Mouse (Mus musculus): ENCODE data around the gene Cenpf. TPM values are rescaled to one million over a fixed set of nuclear protein-coding genes. Genes with fewer than 3 reads are reported as not detected.
A peak's percentile ranks its signal among the peaks of the same experiment; 100 is the strongest.

Cenpf gene
- total RNA-seq, 2 experiments from 2014 or later: 3.5 to 4.0 TPM

GRCm38 (mm10) chr1:189645371-189645770 is 42.5 kb downstream of the Cenpf start:
- no peak for DNase-seq
- intact Hi-C loops (cut with DNase I; ENCODE audit: low total_unique reads): no loop called here

DNA sequence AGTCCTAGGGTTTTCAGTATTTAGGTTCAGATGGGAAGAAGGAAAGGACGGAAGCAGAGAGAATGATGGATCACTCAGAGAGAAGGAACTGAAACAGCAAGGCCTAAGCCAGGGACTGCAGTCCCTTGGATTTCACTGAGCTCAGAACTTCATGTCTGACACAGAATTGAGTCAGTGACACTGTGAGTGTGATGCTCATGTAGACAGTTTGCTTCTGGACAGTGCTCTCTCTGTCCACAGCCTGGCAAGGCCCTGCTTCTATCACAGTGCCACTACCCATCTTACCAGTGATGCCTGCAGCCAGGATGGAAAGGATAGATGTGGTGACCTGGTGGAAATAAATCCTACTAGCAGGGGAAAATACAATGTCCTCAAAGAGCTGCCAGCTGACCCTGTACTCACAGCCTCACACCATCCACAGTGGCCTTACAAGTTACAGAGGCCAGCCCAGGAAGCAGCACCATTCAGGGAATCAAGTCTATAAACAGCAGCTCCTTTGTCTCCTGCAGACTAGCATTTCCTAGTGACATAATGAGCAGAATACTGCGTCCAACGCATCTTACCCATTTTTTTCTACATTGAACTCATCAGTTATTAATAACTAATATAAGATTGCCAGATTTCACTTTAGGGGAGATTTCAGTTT is 43.1 kb downstream of the Cenpf start:
- no peak for DNase-seq
- intact Hi-C loops (cut with DNase I; ENCODE audit: low total_unique reads): no loop called here

GRCm38 (mm10) chr1:189639581-189639980 is 48.3 kb downstream of the Cenpf start:
- no peak for DNase-seq
- intact Hi-C loops (cut with DNase I; ENCODE audit: low total_unique reads): no loop called here

DNA sequence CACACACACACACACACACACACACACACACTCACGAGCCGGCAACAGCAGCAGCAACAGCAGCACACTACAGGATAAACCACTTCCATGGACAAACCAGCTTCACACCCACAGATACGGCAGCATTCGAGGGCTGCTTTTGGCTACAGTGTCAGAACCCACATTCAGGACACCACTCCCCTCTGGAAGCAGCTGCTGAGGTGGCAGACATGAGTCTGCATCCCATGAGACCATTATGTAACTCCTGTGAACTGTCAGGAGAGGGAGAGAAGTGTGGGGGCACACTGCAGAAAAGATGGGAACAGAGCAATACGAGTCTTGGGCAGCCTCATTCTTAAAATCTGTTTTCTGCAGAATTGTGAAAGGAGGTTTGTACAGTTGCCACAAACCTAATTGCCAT is 54.1 kb downstream of the Cenpf start:
- intact Hi-C loops (cut with DNase I; ENCODE audit: low total_unique reads): no loop called here
- DNase-seq: no peak

DNA sequence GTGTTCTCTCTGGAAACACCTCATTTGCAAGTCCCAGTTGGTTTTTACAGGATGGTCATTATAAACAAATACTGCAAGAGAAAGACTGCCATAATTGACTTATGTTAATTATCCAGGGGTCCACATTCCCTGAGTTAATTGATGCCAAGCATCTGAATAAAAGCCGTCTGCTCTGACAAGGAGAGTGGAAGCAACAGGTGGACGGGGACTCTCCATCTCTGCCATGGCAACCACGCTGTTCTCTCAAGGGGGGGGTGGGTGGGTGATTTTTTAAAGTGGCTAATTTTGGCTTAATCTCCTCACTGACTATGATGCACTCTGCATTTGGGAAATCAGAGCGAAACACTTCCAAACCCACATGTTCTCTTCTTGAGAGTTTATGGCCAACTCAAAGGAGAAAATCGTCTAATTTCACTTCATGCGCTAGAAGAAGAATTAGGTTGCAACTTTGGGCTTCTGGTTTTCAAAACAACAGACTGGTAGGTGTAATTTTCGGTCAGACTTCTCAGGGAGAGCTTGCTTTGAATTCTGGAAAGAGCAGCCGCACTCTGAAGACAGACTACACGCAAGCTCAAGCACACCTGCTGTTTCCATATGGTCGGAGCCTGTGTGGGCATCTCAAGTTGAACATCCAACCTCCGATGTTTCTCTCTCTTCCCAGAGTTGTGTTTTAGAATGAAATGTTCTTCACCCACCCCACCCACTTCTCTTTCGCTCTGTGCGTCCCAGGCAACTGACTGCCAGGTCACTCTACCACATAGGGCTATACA is 55.8 kb downstream of the Cenpf start:
- intact Hi-C loops (cut with DNase I; ENCODE audit: low total_unique reads): no loop called here
- DNase-seq: no peak

- intact Hi-C loops (cut with DNase I; ENCODE audit: low total_unique reads): no loop called here
Observed at GRCm38 (mm10) chr1:189630026-189630425, 57.9 kb downstream of the Cenpf start.

DNA sequence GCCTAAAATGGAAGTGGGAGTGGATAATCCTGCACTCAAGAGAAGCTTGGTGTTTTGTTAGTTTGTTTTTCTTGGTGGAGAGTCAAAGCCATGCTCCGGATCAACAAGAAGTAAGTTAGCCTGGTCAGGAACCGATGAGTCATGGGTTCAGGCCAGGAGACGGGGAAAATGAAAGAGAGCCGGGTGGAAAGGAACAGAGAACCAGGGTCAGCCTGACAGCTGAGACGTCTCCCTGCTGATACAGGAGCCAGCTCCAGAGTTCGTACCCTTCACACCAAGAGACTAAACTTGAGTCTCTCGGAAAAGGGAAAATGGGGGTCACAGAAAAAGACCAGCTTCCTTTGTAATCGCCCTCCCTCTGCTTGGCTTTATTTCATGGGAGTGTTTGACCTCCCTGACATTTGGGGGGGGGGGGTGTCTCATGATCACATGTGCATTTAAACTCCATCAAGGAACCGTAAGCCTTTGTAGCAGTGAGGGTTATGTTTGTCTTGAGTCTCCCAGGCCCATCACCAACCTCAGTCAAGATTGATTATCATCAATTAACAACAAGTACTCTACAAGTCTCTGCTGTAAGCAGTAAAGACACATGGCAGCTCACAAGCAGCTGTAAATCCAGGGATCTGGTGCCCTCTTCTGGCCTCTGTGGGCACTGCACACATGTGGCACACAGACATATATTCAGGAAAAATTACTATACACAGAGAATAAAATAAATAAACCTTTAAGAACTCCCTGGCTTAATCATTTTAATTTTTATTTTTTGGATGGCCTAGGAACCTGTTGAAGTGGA is 59.7 kb downstream of the Cenpf start:
- DNase-seq: peak; percentile 43

More at GRCm38 (mm10) chr1:189630026-189630425, 57.9 kb downstream of the Cenpf start:
- DNase-seq: no peak

GRCm38 (mm10) chr1:189624756-189625155 is 63.1 kb downstream of the Cenpf start:
- intact Hi-C loops (cut with DNase I; ENCODE audit: low total_unique reads): no loop called here
- DNase-seq: no peak

More for the DNA sequence above, 59.7 kb downstream of the Cenpf start:
- intact Hi-C loops (cut with DNase I; ENCODE audit: low total_unique reads): no loop called here

- intact Hi-C loops (cut with DNase I; ENCODE audit: low total_unique reads): no loop called here
- DNase-seq: no peak
Observed at GRCm38 (mm10) chr1:189618970-189619740, 68.7 kb downstream of the Cenpf start.

GRCm38 (mm10) chr1:189617381-189617780 is 70.5 kb downstream of the Cenpf start:
- intact Hi-C loops (cut with DNase I; ENCODE audit: low total_unique reads): no loop called here
- DNase-seq: no peak

GRCm38 (mm10) chr1:189615246-189615645 is 72.6 kb downstream of the Cenpf start:
- intact Hi-C loops (cut with DNase I; ENCODE audit: low total_unique reads): no loop called here
- DNase-seq: no peak

GRCm38 (mm10) chr1:189613076-189613475 is 74.8 kb downstream of the Cenpf start:
- no peak for DNase-seq

GRCm38 (mm10) chr1:189611775-189612174 is 76.1 kb downstream of the Cenpf start:
- no peak for DNase-seq
- intact Hi-C loops (cut with DNase I; ENCODE audit: low total_unique reads): no loop called here

More at GRCm38 (mm10) chr1:189613076-189613475, 74.8 kb downstream of the Cenpf start:
- intact Hi-C loops (cut with DNase I; ENCODE audit: low total_unique reads): no loop called here

GRCm38 (mm10) chr1:189608640-189609039 is 79.2 kb downstream of the Cenpf start:
- DNase-seq: no peak
- intact Hi-C loops (cut with DNase I; ENCODE audit: low total_unique reads): no loop called here

- DNase-seq: no peak
- intact Hi-C loops (cut with DNase I; ENCODE audit: low total_unique reads): no loop called here
Observed at GRCm38 (mm10) chr1:189608039-189608438, 79.8 kb downstream of the Cenpf start.

GRCm38 (mm10) chr1:189605598-189606126 is 82.2 kb downstream of the Cenpf start:
- DNase-seq: no peak
- intact Hi-C loops (cut with DNase I; ENCODE audit: low total_unique reads): no loop called here

DNA sequence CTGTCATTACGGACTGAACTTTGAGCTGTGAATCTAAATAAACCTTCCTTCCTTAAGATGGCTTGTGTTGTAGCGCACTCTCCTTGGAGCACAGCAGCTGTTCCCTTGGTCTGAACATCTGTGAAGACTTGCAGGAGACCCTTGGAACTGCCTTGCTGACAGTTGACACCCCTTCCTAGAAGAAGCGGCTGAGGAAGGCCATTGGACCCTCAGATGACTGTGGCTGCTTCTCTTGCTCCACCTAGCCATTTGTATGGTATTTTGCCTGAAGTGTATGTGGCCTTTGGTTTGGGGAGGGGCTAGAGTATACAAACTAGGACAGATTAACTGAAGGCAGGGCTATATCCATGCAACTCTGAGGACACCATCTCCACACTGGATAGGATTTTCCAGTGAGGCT is 90.8 kb downstream of the Cenpf start:
- intact Hi-C loops (cut with DNase I; ENCODE audit: low total_unique reads): no loop called here
- DNase-seq: no peak
